ENCODE assay signal across 19 mouse cellular contexts in the genomic region with DNA sequence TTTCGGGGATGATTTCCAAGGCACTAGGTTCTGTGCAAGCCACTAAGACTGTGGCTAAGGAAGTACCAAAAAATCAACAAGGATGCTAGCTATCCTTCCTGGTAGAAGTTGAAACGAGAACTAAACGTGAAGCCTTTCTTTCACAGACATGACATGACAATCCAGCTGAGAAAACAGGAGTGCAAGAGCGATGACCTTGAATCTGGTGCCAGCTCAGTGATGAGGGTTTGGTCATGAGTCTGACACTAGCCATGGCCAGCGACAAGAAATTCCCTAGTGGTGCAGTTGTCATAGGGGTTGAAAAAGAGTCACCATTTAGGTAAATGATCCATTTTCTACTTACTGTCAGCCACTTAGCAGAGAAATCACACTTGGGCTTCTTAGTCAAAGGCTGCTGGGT.
DNase-seq lines count a peak whose midpoint lies in the region; ATAC-seq and TF ChIP-seq lines count a peak whose summit lies in the region.
"Had no signal": no experiment of that assay in that cellular context is flagged by ENCODE, and none has a peak within 500 bp of the region (broad histone marks: within the 10 kb centered on the region; RNA-seq: fewer than 3 reads in every experiment).

No protein-coding gene starts in this region.

- 72% methylated on average over 5 of the region's 5 CpGs for WGBS in liver, embryonic 11.5 days
- 63% methylated on average over 5 of the region's 5 CpGs for WGBS in heart, embryonic 12.5 days

- no peaks in the 10 kb centered on the region for H3K27me3 ChIP-seq in liver, embryonic 11.5 days (replicated peaks; ENCODE audit: control insufficient read depth, insufficient read depth, low read length)
- no peaks in the 10 kb centered on the region for H3K27me3 ChIP-seq in heart, embryonic 12.5 days (replicated peaks)
- H3K27me3 ChIP-seq in myocyte (ENCODE audit: control insufficient read depth, insufficient read depth, insufficient read length) = no peaks in the 10 kb centered on the region
- H3K27me3 ChIP-seq: embryonic facial prominence, embryonic 13.5 days; midbrain, embryonic 15.5 days; Patski had no signal

- H3K4me3 ChIP-seq in liver, embryonic 11.5 days (ENCODE audit: low read depth, low read length) = no peak overlapping the region
- H3K4me3 ChIP-seq in heart, embryonic 12.5 days = no peak overlapping the region
- H3K4me3 ChIP-seq in myocyte = no peak overlapping the region
- H3K4me3 ChIP-seq: embryonic facial prominence, embryonic 13.5 days; forebrain, embryonic 10.5 days; midbrain, embryonic 15.5 days had no signal

- no peak for ATAC-seq in liver, embryonic 11.5 days (replicated peaks; ENCODE audit: low FRiP score)
- no peak for ATAC-seq in heart, embryonic 12.5 days (ENCODE audit: insufficient number of reproducible peaks, low FRiP score)
- ATAC-seq: hindbrain, embryonic 16.5 days; midbrain, embryonic 15.5 days; Patski had no signal

- H3K27ac ChIP-seq in liver, embryonic 11.5 days (ENCODE audit: low read depth, low read length) = 0 out of 2 replicates have a peak overlapping the region, but pooled peaks have one; percentile 35
- H3K27ac ChIP-seq in heart, embryonic 12.5 days (ENCODE audit: poor library complexity, severe bottlenecking) = peak overlapping the region; percentile 50; the same call in 1 of the 2 replicates
- H3K27ac ChIP-seq: embryonic facial prominence, embryonic 13.5 days; forebrain, embryonic 10.5 days; midbrain, embryonic 15.5 days had no signal

- H3K9ac ChIP-seq in liver, embryonic 11.5 days (ENCODE audit: low read depth, low read length) = no peak overlapping the region
- no peak overlapping the region for H3K9ac ChIP-seq in heart, embryonic 12.5 days
- H3K9ac ChIP-seq: embryonic facial prominence, embryonic 13.5 days; midbrain, embryonic 15.5 days had no signal

- no peak overlapping the region for H3K4me2 ChIP-seq in liver, embryonic 11.5 days
- no peak overlapping the region for H3K4me2 ChIP-seq in heart, embryonic 12.5 days
- peak overlapping the region; percentile 42 for H3K4me2 ChIP-seq in myocyte (ENCODE audit: low read depth)
- H3K4me2 ChIP-seq: embryonic facial prominence, embryonic 13.5 days; midbrain, embryonic 15.5 days had no signal

- H3K9me3 ChIP-seq in liver, embryonic 11.5 days (ENCODE audit: control insufficient read depth, low read length) = no peaks in the 10 kb centered on the region
- H3K9me3 ChIP-seq in heart, embryonic 12.5 days (replicated peaks) = no peaks in the 10 kb centered on the region
- H3K9me3 ChIP-seq: embryonic facial prominence, embryonic 13.5 days; forebrain, embryonic 10.5 days; midbrain, embryonic 15.5 days had no signal

- peaks cover 16% of the 10 kb centered on the region; the same call in 1 of the 2 replicates for H3K4me1 ChIP-seq in liver, embryonic 11.5 days (replicated peaks; ENCODE audit: control insufficient read depth, insufficient read depth, low read length)
- peaks cover 76% of the 10 kb centered on the region for H3K4me1 ChIP-seq in heart, embryonic 12.5 days (replicated peaks)

- H3K79me2 ChIP-seq in myocyte (ENCODE audit: control insufficient read depth, insufficient read depth) = peaks cover 11% of the 10 kb centered on the region

- peak; percentile 37 for DNase-seq in embryo, embryonic 10 days (ENCODE audit: low spot score)
- no peak for DNase-seq in embryo, embryonic 11 days
- DNase-seq in liver, embryonic 11.5 days (ENCODE audit: low spot score) = no peak
- DNase-seq in liver = no peak
- no peak for DNase-seq in cerebellum, adult 11-12 months
- no peak for DNase-seq in lung, postnatal 25 days (ENCODE audit: low spot score)
- DNase-seq: cerebellum, postnatal 10 days; kidney, adult 18-20 months; left cerebral cortex, postnatal 4 days; lung, postnatal 4 days; right cerebral cortex, postnatal 25 days; thymus, adult 18-20 months had no signal

- no peaks in the 10 kb centered on the region for H3K36me3 ChIP-seq in liver, embryonic 11.5 days (ENCODE audit: control insufficient read depth, insufficient read depth, low read length)
- H3K36me3 ChIP-seq in heart, embryonic 12.5 days = no peaks in the 10 kb centered on the region
- no peaks in the 10 kb centered on the region for H3K36me3 ChIP-seq in myocyte (ENCODE audit: control insufficient read depth, insufficient read depth)
- H3K36me3 ChIP-seq: embryonic facial prominence, embryonic 13.5 days; forebrain, embryonic 10.5 days; midbrain, embryonic 15.5 days had no signal

- no peak overlapping the region for H3ac ChIP-seq in myocyte (ENCODE audit: control insufficient read depth, insufficient read length)

- TF ChIP-seq POLR2A in myocyte (IDR thresholded peaks at IDR 0.05; ENCODE audit: insufficient read length, low read depth) = no peak

TF ChIP-seq in myocyte, 11 proteins besides CTCF, POLR2A, EP300 and RAD21:
- TF ChIP-seq TCF3 (IDR thresholded peaks at IDR 0.05; ENCODE audit: insufficient read length, low read depth) (no peak), MYOD1 (IDR thresholded peaks at IDR 0.05; ENCODE audit: control insufficient read depth in 1 of 3, insufficient read length in 2 of 3, low read depth in 2 of 3) (peak in 1 of 3 experiments; percentile 57)
